Mouse (Mus musculus) spleen, postnatal 10 days (tissue): Measurements from ENCODE around the gene Spout1.

Experiments
- DNase-seq, 2 experiments: peaks; one replicate each; pipeline ENCODE4 v3.0.0; 2021 to 2022; ENCODE audit warnings: low spot score in 2 of 2

The Spout1 gene

GRCm38 (mm10) chr2:30130156-30130555, 48.1 kb downstream of the Spout1 start:
- DNase-seq = no peak

- peak in 1 of 2 experiments; percentile 47 for DNase-seq
Observed at GRCm38 (mm10) chr2:30128789-30129188, 49.5 kb downstream of the Spout1 start.

- DNase-seq = peak; percentile 92 to 97
Observed at GRCm38 (mm10) chr2:30124472-30125274, 53.6 kb downstream of the Spout1 start, which contains the start of gene Zer1. Zer1 (minus strand) TSS chr2:30124585.

- peak in 1 of 2 experiments; percentile 39 for DNase-seq
Observed at GRCm38 (mm10) chr2:30123729-30124471, 54.4 kb downstream of the Spout1 start.
